Comparison of ENCODE assay signal across 8 mouse cellular contexts in genomic region chr3:95996451-95997073, GRCm38 (mm10). TPM values are rescaled to one million over a fixed set of nuclear protein-coding genes. Genes with fewer than 3 reads are reported as not detected.
DNase-seq lines count a peak whose midpoint lies in the region; ATAC-seq lines count a peak whose summit lies in the region.

No protein-coding gene starts in this region.

- H3K36me3 ChIP-seq in lung, embryonic 15.5 days = peaks cover 5% of the 10 kb centered on the region
- H3K36me3 ChIP-seq in embryonic facial prominence, embryonic 11.5 days (replicated peaks; ENCODE audit: control insufficient read depth, insufficient read depth, low read depth, low read length) = peaks cover 2% of the 10 kb centered on the region; the same call in 1 of the 2 replicates
- peaks cover 3% of the 10 kb centered on the region; the same call in 1 of the 2 replicates for H3K36me3 ChIP-seq in limb, embryonic 11.5 days (ENCODE audit: control insufficient read depth, insufficient read depth, low read length)
- H3K36me3 ChIP-seq in neural tube, embryonic 15.5 days = peaks cover 11% of the 10 kb centered on the region

- H3K4me2 ChIP-seq in lung, embryonic 15.5 days = peak overlapping the region; percentile 71
- peak overlapping the region; percentile 87 for H3K4me2 ChIP-seq in embryonic facial prominence, embryonic 11.5 days (ENCODE audit: low read depth, low read length)
- H3K4me2 ChIP-seq in limb, embryonic 11.5 days (ENCODE audit: low read depth, severe bottlenecking) = peak overlapping the region; percentile 91
- peak overlapping the region; percentile 77 for H3K4me2 ChIP-seq in neural tube, embryonic 15.5 days

- DNase-seq in lung, postnatal 10 days = no peak
- DNase-seq in embryonic facial prominence, embryonic 11.5 days (ENCODE audit: low spot score) = peak; percentile 38
- peak; percentile 31 for DNase-seq in limb, embryonic 11.5 days (ENCODE audit: low spot score)
- no peak for DNase-seq in yolk sac, embryonic 10.5 days (ENCODE audit: low spot score)
- no peak for DNase-seq in layer of hippocampus, postnatal 36 days
- no peak for DNase-seq in kidney, postnatal 25 days

- H3K9me3 ChIP-seq in lung, embryonic 15.5 days = no peaks in the 10 kb centered on the region
- no peaks in the 10 kb centered on the region for H3K9me3 ChIP-seq in embryonic facial prominence, embryonic 11.5 days (replicated peaks; ENCODE audit: control insufficient read depth, low read length)
- no peaks in the 10 kb centered on the region for H3K9me3 ChIP-seq in limb, embryonic 11.5 days (ENCODE audit: control insufficient read depth, low read length)
- no peaks in the 10 kb centered on the region for H3K9me3 ChIP-seq in neural tube, embryonic 15.5 days (replicated peaks)

- H3K4me3 ChIP-seq in lung, embryonic 15.5 days = peak overlapping the region; percentile 71
- H3K4me3 ChIP-seq in embryonic facial prominence, embryonic 11.5 days (ENCODE audit: low read depth, low read length) = peak overlapping the region; percentile 83
- H3K4me3 ChIP-seq in limb, embryonic 11.5 days (ENCODE audit: low read depth, low read length) = peak overlapping the region; percentile 90
- H3K4me3 ChIP-seq in neural tube, embryonic 15.5 days (replicated peaks) = peak overlapping the region; percentile 80

- H3K4me1 ChIP-seq in lung, embryonic 15.5 days = peaks cover 39% of the 10 kb centered on the region
- peaks cover 9% of the 10 kb centered on the region; the same call in 1 of the 2 replicates for H3K4me1 ChIP-seq in embryonic facial prominence, embryonic 11.5 days (ENCODE audit: control insufficient read depth, insufficient read depth, low read length)
- H3K4me1 ChIP-seq in limb, embryonic 11.5 days (ENCODE audit: control insufficient read depth, insufficient read depth, low read length) = peaks cover 27% of the 10 kb centered on the region
- H3K4me1 ChIP-seq in neural tube, embryonic 15.5 days = peaks cover 47% of the 10 kb centered on the region

- peak overlapping the region; percentile 74 for H3K9ac ChIP-seq in lung, embryonic 15.5 days
- peak overlapping the region; percentile 99 for H3K9ac ChIP-seq in embryonic facial prominence, embryonic 11.5 days (replicated peaks; ENCODE audit: low read length)
- H3K9ac ChIP-seq in limb, embryonic 11.5 days (ENCODE audit: low read length) = peak overlapping the region; percentile 100
- peak overlapping the region; percentile 96 for H3K9ac ChIP-seq in neural tube, embryonic 15.5 days (replicated peaks)

- 7% methylated on average over 6 of the region's 6 CpGs for WGBS in lung, embryonic 15.5 days
- WGBS in embryonic facial prominence, embryonic 11.5 days = 6% methylated on average over 6 of the region's 6 CpGs
- 14% methylated on average over 6 of the region's 6 CpGs for WGBS in limb, embryonic 11.5 days
- WGBS in neural tube, embryonic 15.5 days = 7% methylated on average over 6 of the region's 6 CpGs

- no peak for ATAC-seq in lung, embryonic 15.5 days (ENCODE audit: borderline replicate concordance, extremely low read depth, low FRiP score, low TSS enrichment)
- no peak for ATAC-seq in embryonic facial prominence, embryonic 11.5 days (replicated peaks; ENCODE audit: insufficient number of reproducible peaks, low FRiP score, low TSS enrichment, low read depth)
- ATAC-seq in limb, embryonic 11.5 days (ENCODE audit: insufficient number of reproducible peaks, low FRiP score, low TSS enrichment, low read depth) = no peak
- ATAC-seq in neural tube, embryonic 15.5 days (ENCODE audit: low FRiP score) = no peak

- no peaks in the 10 kb centered on the region for H3K27me3 ChIP-seq in lung, embryonic 15.5 days
- no peaks in the 10 kb centered on the region for H3K27me3 ChIP-seq in embryonic facial prominence, embryonic 11.5 days (ENCODE audit: control insufficient read depth, insufficient read depth, low read length)
- H3K27me3 ChIP-seq in limb, embryonic 11.5 days (ENCODE audit: control insufficient read depth, insufficient read depth, low read length) = no peaks in the 10 kb centered on the region
- H3K27me3 ChIP-seq in neural tube, embryonic 15.5 days (replicated peaks) = no peaks in the 10 kb centered on the region

- H3K27ac ChIP-seq in lung, embryonic 15.5 days = peak overlapping the region; percentile 98
- H3K27ac ChIP-seq in embryonic facial prominence, embryonic 11.5 days (replicated peaks; ENCODE audit: low read depth, low read length) = peak overlapping the region; percentile 99
- peak overlapping the region; percentile 99 for H3K27ac ChIP-seq in limb, embryonic 11.5 days (replicated peaks; ENCODE audit: low read depth, low read length)
- peak overlapping the region; percentile 98 for H3K27ac ChIP-seq in neural tube, embryonic 15.5 days (replicated peaks)

RNA-seq across cellular contexts. Expression of gene Plekho1, which starts 0.8 kb away (rescaled TPM):
- polyA plus RNA-seq in lung, embryonic 15.5 days (2015; fragmentation: Nextera tagmentation; extraction: Ambion mirVana) = 36.0 and 38.2 TPM in 2 replicates
- 63.1 and 64.8 TPM in 2 replicates for polyA plus RNA-seq in embryonic facial prominence, embryonic 11.5 days (2014; fragmentation: Nextera tagmentation; extraction: Ambion mirVana)
- 78.3 and 82.7 TPM in 2 replicates for polyA plus RNA-seq in limb, embryonic 11.5 days (2014; fragmentation: Nextera tagmentation; extraction: Ambion mirVana)
- polyA plus RNA-seq in neural tube, embryonic 15.5 days (2015; fragmentation: Nextera tagmentation; extraction: Ambion mirVana) = 46.7 and 48.6 TPM in 2 replicates
- 10 to 100 TPM; 37.3 to 41.0 TPM for total RNA-seq in layer of hippocampus, postnatal 36 days (2021)

Comparison
In these comparisons a context has a peak if more than half of its experiments do, and no peak if none do; other contexts are left out.
1. DNase-seq: peak in embryonic facial prominence, embryonic 11.5 days (single experiment) and limb, embryonic 11.5 days (single experiment); none in lung, postnatal 10 days (single experiment), yolk sac, embryonic 10.5 days (single experiment), layer of hippocampus, postnatal 36 days (0 of 2) and kidney, postnatal 25 days (0 of 2).
2. Peak in every context shown above with its lines, with median percentiles within 50 percentile points of each other: H3K27ac ChIP-seq, H3K4me2 ChIP-seq, H3K4me3 ChIP-seq and H3K9ac ChIP-seq.